Mouse (Mus musculus) Muller cell, postnatal 12 days (primary cell): ENCODE measurements at regions not wholly inside any gene's neighbourhood (a gene's known extent, or its start where the extent isn't known, plus 50 kb on each side); places are given as distances from the start of the nearest gene placed in this dataset.
A peak's percentile ranks its signal among the peaks of the same experiment; 100 is the strongest.

Source experiments
- DNase-seq: peaks from one replicate; pipeline ENCODE4 v3.0.0-alpha.2; 2015; ENCODE audit errors: inconsistent ontology term

GRCm38 (mm10) chr12:28380203-28380602, 172.0 kb downstream of the Dcdc2c start:
- no peak for DNase-seq

GRCm38 (mm10) chr12:28377968-28378367, 174.2 kb downstream of the Dcdc2c start:
- peak; percentile 67 for DNase-seq

GRCm38 (mm10) chr12:28377373-28377772, 174.8 kb downstream of the Dcdc2c start:
- DNase-seq, result no peak

- peak; percentile 53 for DNase-seq
Observed at GRCm38 (mm10) chr12:28376770-28377169, 175.4 kb downstream of the Dcdc2c start.

GRCm38 (mm10) chr12:28365304-28365703, 186.9 kb downstream of the Dcdc2c start:
- peak; percentile 17 for DNase-seq

- DNase-seq, result no peak
Observed at GRCm38 (mm10) chr12:28358737-28359333, 193.4 kb downstream of the Dcdc2c start.

- no peak for DNase-seq
Observed at GRCm38 (mm10) chr12:28357764-28358163, 194.4 kb downstream of the Dcdc2c start.

GRCm38 (mm10) chr12:28353140-28353539, 199.1 kb downstream of the Dcdc2c start:
- no peak for DNase-seq

- DNase-seq, result no peak
Observed at GRCm38 (mm10) chr12:28352571-28352970, 199.6 kb downstream of the Dcdc2c start.

- no peak for DNase-seq
Observed at GRCm38 (mm10) chr12:28342735-28343134, 209.5 kb downstream of the Dcdc2c start.

GRCm38 (mm10) chr12:28332591-28332990, 219.6 kb downstream of the Dcdc2c start:
- no peak for DNase-seq

- DNase-seq, result no peak
Observed at GRCm38 (mm10) chr12:28331843-28332242, 220.4 kb downstream of the Dcdc2c start.

- DNase-seq, result no peak
Observed at GRCm38 (mm10) chr12:28323659-28324058, 228.5 kb downstream of the Dcdc2c start.

GRCm38 (mm10) chr12:28309226-28309625, 243.0 kb downstream of the Dcdc2c start:
- DNase-seq, result no peak

GRCm38 (mm10) chr12:28302038-28302581, 250.1 kb downstream of the Dcdc2c start:
- DNase-seq, result no peak

GRCm38 (mm10) chr12:28288376-28288896, 263.8 kb downstream of the Dcdc2c start:
- no peak for DNase-seq

- DNase-seq, result peak; percentile 21
Observed at GRCm38 (mm10) chr12:28255524-28255923, 296.7 kb downstream of the Dcdc2c start.

- no peak for DNase-seq
Observed at GRCm38 (mm10) chr12:28250526-28250925, 301.7 kb downstream of the Dcdc2c start.

- peak; percentile 27 for DNase-seq
Observed at GRCm38 (mm10) chr12:28248749-28249148, 303.4 kb downstream of the Dcdc2c start.

GRCm38 (mm10) chr12:28248287-28248686, 303.9 kb downstream of the Dcdc2c start:
- DNase-seq, result no peak

GRCm38 (mm10) chr12:28238016-28238415, 314.2 kb downstream of the Dcdc2c start:
- no peak for DNase-seq

- DNase-seq, result no peak
Observed at GRCm38 (mm10) chr12:28237041-28237440, 315.2 kb downstream of the Dcdc2c start.

- no peak for DNase-seq
Observed at GRCm38 (mm10) chr12:28202847-28203246, 349.4 kb downstream of the Dcdc2c start.

GRCm38 (mm10) chr12:28186695-28187094, 365.5 kb downstream of the Dcdc2c start:
- no peak for DNase-seq
